Mouse (Mus musculus): ENCODE results near the gene Dnajc6.

DNA sequence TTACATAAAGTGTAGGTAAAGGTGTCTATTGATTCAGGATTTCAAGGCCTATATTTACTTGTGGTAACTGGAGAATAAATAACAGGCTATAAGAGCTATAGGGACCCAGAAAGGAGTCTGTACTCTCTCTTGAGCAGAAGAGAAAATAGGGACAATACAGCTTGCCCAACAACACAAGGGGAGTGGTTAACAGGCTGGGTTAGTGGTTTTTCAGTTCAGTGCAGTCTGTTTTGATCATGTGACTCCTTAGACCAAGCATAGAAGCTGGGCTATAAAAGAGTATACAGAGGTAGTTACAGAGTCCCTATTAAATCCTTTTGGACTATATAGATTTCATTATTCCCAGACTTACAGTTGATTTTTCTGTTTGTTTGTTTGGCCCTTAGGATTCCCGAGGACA, 36.3 kb upstream of the Dnajc6 start:
- TF ChIP-seq POLR2A (IDR thresholded peaks at IDR 0.05; ENCODE audit: low read depth, low read length) (no peak), CTCF (conservative IDR thresholded peaks at IDR 0.05; ENCODE audit: insufficient read depth, insufficient read length, low read depth, low read length) (no peak)

Data from kidney, adult 2 months (tissue).